Mouse (Mus musculus) olfactory bulb, adult 2 months (tissue): ENCODE measurements around the gene Cldn10.

Experiments used
- CTCF ChIP-seq: fragments of 200-500 bp; IDR thresholded peaks from 2 replicates; pipeline ENCODE4 v1.5.1; 2012; ENCODE audit warnings: low read depth, mild to moderate bottlenecking, low read length, moderate library complexity; ENCODE audit not compliant: insufficient read depth
- POLR2A ChIP-seq: fragments of 200-500 bp; IDR thresholded peaks from 2 replicates; pipeline ENCODE4 v1.6.1; 2012; ENCODE audit warnings: mild to moderate bottlenecking, low read depth, low read length, moderate library complexity; ENCODE audit not compliant: insufficient read depth

- TF ChIP-seq CTCF (no peak), POLR2A (no peak)
Observed at GRCm38 (mm10) chr14:118793416-118793815, 5.7 kb downstream of the Cldn10 start.
